Mouse (Mus musculus): Measurements from ENCODE around the gene Ephb6.

Gene Ephb6

GRCm38 (mm10) chr6:41622661-41623060, 17.4 kb downstream of the Ephb6 start:
- peak; percentile 53 to 58 for DNase-seq (ENCODE audit: low spot score in 2 of 2)

- DNase-seq (ENCODE audit: low spot score in 2 of 2), result no peak
Measured at GRCm38 (mm10) chr6:41628180-41628579, 22.9 kb downstream of the Ephb6 start.

GRCm38 (mm10) chr6:41630791-41631190, 25.5 kb downstream of the Ephb6 start:
- no peak for DNase-seq (ENCODE audit: low spot score in 2 of 2)

GRCm38 (mm10) chr6:41631549-41631948, 26.3 kb downstream of the Ephb6 start:
- no peak for DNase-seq (ENCODE audit: low spot score in 2 of 2)

GRCm38 (mm10) chr6:41635211-41635610, 29.9 kb downstream of the Ephb6 start:
- DNase-seq (ENCODE audit: low spot score in 2 of 2), result no peak

- no peak for DNase-seq (ENCODE audit: low spot score in 2 of 2)
Measured at GRCm38 (mm10) chr6:41636178-41636577, 30.9 kb downstream of the Ephb6 start, which contains the start of gene Trpv6. TSS of gene Trpv6 (minus strand) at chr6:41636405.

- DNase-seq (ENCODE audit: low spot score in 2 of 2), result no peak
Measured at GRCm38 (mm10) chr6:41637393-41637792, 32.1 kb downstream of the Ephb6 start.

GRCm38 (mm10) chr6:41637927-41638506, 32.7 kb downstream of the Ephb6 start:
- no peak for DNase-seq (ENCODE audit: low spot score in 2 of 2)

GRCm38 (mm10) chr6:41640449-41640848, 35.2 kb downstream of the Ephb6 start:
- DNase-seq (ENCODE audit: low spot score in 2 of 2), result no peak

- no peak for DNase-seq (ENCODE audit: low spot score in 2 of 2)
Measured at GRCm38 (mm10) chr6:41641173-41641866, 36.0 kb downstream of the Ephb6 start.

- no peak for DNase-seq (ENCODE audit: low spot score in 2 of 2)
Measured at GRCm38 (mm10) chr6:41642765-41643164, 37.5 kb downstream of the Ephb6 start.

- DNase-seq (ENCODE audit: low spot score in 2 of 2), result no peak
Measured at GRCm38 (mm10) chr6:41643227-41643626, 37.9 kb downstream of the Ephb6 start.

GRCm38 (mm10) chr6:41646220-41646619, 40.9 kb downstream of the Ephb6 start:
- no peak for DNase-seq (ENCODE audit: low spot score in 2 of 2)

GRCm38 (mm10) chr6:41646672-41647071, 41.4 kb downstream of the Ephb6 start:
- no peak for DNase-seq (ENCODE audit: low spot score in 2 of 2)

- no peak for DNase-seq (ENCODE audit: low spot score in 2 of 2)
Measured at GRCm38 (mm10) chr6:41653173-41653572, 47.9 kb downstream of the Ephb6 start.

- DNase-seq (ENCODE audit: low spot score in 2 of 2), result no peak
Measured at GRCm38 (mm10) chr6:41654648-41655047, 49.4 kb downstream of the Ephb6 start.

GRCm38 (mm10) chr6:41658487-41658886, 53.2 kb downstream of the Ephb6 start:
- DNase-seq (ENCODE audit: low spot score in 2 of 2), result no peak

- no peak for DNase-seq (ENCODE audit: low spot score in 2 of 2)
Measured at GRCm38 (mm10) chr6:41662320-41662719, 57.0 kb downstream of the Ephb6 start.
